Mouse (Mus musculus) adrenal gland (tissue): ENCODE results near the gene Fhod1.

Experiments
- microRNA-seq, 2 experiments: library from miRNA; unstranded; fragments of <30 nt; microRNA quantifications; one replicate each; pipeline ENCODE4; 2019

Fhod1 gene

Small RNAs within 50 kb of the gene (microRNA-seq; reads per million reads assigned to microRNA genes)
- 0 reads per million in 2 experiments for gene Gm27320
- 2,229 to 2,618 reads per million in 2 experiments for gene Mir328
